Mouse (Mus musculus) CH12.LX (cell line): ENCODE results near the gene Rpl9-ps6. TPM values are rescaled to one million over a fixed set of nuclear protein-coding genes. Genes with fewer than 3 reads are reported as not detected.

Experiments used
- DNase-seq: peaks from one replicate; pipeline ENCODE4 v3.0.0-alpha.2; 2013; ENCODE audit errors: extremely low read depth
- H3K27ac ChIP-seq: 2 replicates; pipeline ENCODE4 v1.5.1; 2012; ENCODE audit warnings: low read depth, mild to moderate bottlenecking, control low read depth, moderate library complexity; ENCODE audit not compliant: insufficient read depth
- H3K27me3 ChIP-seq: replicated peaks from 2 replicates; pipeline ENCODE3; 2012; ENCODE audit warnings: inconsistent platforms
- H3K36me3 ChIP-seq, 2 experiments: replicated peaks in 1 of 2; 2 replicates each; pipeline versions ENCODE3 to v1.6.1; 2012; ENCODE audit warnings: inconsistent platforms in 1 of 2, low read length in 1 of 2, mild to moderate bottlenecking in 1 of 2, mixed read lengths in 1 of 2, moderate library complexity in 1 of 2; ENCODE audit not compliant: control insufficient read depth in 1 of 2, insufficient read depth in 1 of 2
- H3K4me1 ChIP-seq, 2 experiments: 2 replicates each; pipeline ENCODE4 v1.6.1; 2012; ENCODE audit warnings: inconsistent platforms in 1 of 2, moderate library complexity in 1 of 2; ENCODE audit not compliant: insufficient read depth in 2 of 2, control insufficient read depth in 1 of 2
- H3K4me2 ChIP-seq: 2 replicates; pipeline ENCODE4 v1.6.1; 2012; ENCODE audit warnings: low read depth, mild to moderate bottlenecking, control low read depth; ENCODE audit not compliant: poor library complexity, insufficient read depth, severe bottlenecking
- H3K4me3 ChIP-seq, 3 experiments: fragments of 150-350 bp in 1 of 3; sonication (generic) in 1 of 3; replicated peaks in 1 of 3; 2 replicates each; pipeline versions ENCODE3 to v1.5.1; 2011 to 2012; ENCODE audit warnings: low read depth in 2 of 3, low read length in 2 of 3, mild to moderate bottlenecking in 2 of 3, moderate library complexity in 2 of 3, control low read depth in 1 of 3, improper control_type of control experiment in 1 of 3, inconsistent platforms in 1 of 3, mixed read lengths in 1 of 3; ENCODE audit not compliant: poor library complexity in 1 of 3
- H3K79me2 ChIP-seq: replicated peaks from 2 replicates; pipeline ENCODE4 v1.6.1; 2012; ENCODE audit warnings: mild to moderate bottlenecking, moderate library complexity; ENCODE audit not compliant: control insufficient read depth, poor library complexity, insufficient read depth, severe bottlenecking; ENCODE audit errors: extremely low read depth
- H3K9ac ChIP-seq: 2 replicates; pipeline ENCODE4 v1.6.1; 2012; ENCODE audit warnings: low read depth, mild to moderate bottlenecking, control low read depth, moderate library complexity; ENCODE audit not compliant: insufficient read depth
- H3K9me3 ChIP-seq: replicated peaks from 2 replicates; pipeline ENCODE3; 2012; ENCODE audit warnings: low read length, inconsistent platforms, mixed read lengths
- BHLHE40 ChIP-seq: IDR thresholded peaks from 2 replicates; pipeline ENCODE4 v1.6.1; 2011; ENCODE audit warnings: mild to moderate bottlenecking, low read depth, low read length, improper control_type of control experiment
- CHD1 ChIP-seq: IDR thresholded peaks from 2 replicates; pipeline ENCODE4 v1.6.1; 2012; ENCODE audit warnings: low read depth, low read length, improper control_type of control experiment, inconsistent platforms
- ELF1 ChIP-seq: IDR thresholded peaks from 2 replicates; pipeline ENCODE4 v1.6.1; 2014; ENCODE audit warnings: low read depth, mild to moderate bottlenecking, inconsistent platforms, low read length, improper control_type of control experiment
- EP300 ChIP-seq: IDR thresholded peaks from 2 replicates; pipeline ENCODE4 v1.6.1; 2011; ENCODE audit warnings: low read length, improper control_type of control experiment
- ETS1 ChIP-seq: conservative IDR thresholded peaks from 2 replicates; pipeline ENCODE4 v1.6.1; 2012; ENCODE audit warnings: low read depth, mild to moderate bottlenecking, inconsistent platforms, low read length, improper control_type of control experiment, moderate library complexity
- GABPA ChIP-seq: IDR thresholded peaks from 2 replicates; pipeline ENCODE4 v1.6.1; 2012; ENCODE audit warnings: low read depth, low read length, improper control_type of control experiment, inconsistent platforms; ENCODE audit not compliant: insufficient replicate concordance
- IRF4 ChIP-seq: IDR thresholded peaks from 2 replicates; pipeline ENCODE4 v1.6.1; 2014; ENCODE audit warnings: low read depth, mild to moderate bottlenecking, inconsistent platforms, low read length, improper control_type of control experiment
- KAT2A ChIP-seq: IDR thresholded peaks from 2 replicates; pipeline ENCODE4 v1.6.1; 2012; ENCODE audit warnings: low read length, improper control_type of control experiment, inconsistent platforms; ENCODE audit not compliant: insufficient replicate concordance
- MAFK ChIP-seq: IDR thresholded peaks from 2 replicates; pipeline ENCODE4 v1.6.1; 2011; ENCODE audit warnings: low read length, improper control_type of control experiment; ENCODE audit not compliant: insufficient replicate concordance
- MAZ ChIP-seq: IDR thresholded peaks from 2 replicates; pipeline ENCODE4 v1.6.1; 2012; ENCODE audit warnings: low read depth, mild to moderate bottlenecking, inconsistent platforms, low read length, improper control_type of control experiment, moderate library complexity
- NELFE ChIP-seq: IDR thresholded peaks from 2 replicates; pipeline ENCODE4 v1.6.1; 2011; ENCODE audit warnings: low read depth, low read length, improper control_type of control experiment
- POLR2A ChIP-seq: IDR thresholded peaks from 2 replicates; pipeline ENCODE4 v1.6.1; 2011; ENCODE audit warnings: low read depth, mild to moderate bottlenecking, improper control_type of control experiment, low read length
- POLR2AphosphoS2 ChIP-seq: IDR thresholded peaks from 2 replicates; pipeline ENCODE4 v1.6.1; 2011; ENCODE audit warnings: low read depth, low read length, improper control_type of control experiment
- SIN3A ChIP-seq: IDR thresholded peaks from 2 replicates; pipeline ENCODE4 v1.6.1; 2012; ENCODE audit warnings: low read length, improper control_type of control experiment, inconsistent platforms
- SMC3 ChIP-seq: IDR thresholded peaks from 2 replicates; pipeline ENCODE4 v1.6.1; 2011; ENCODE audit warnings: low read depth, low read length, improper control_type of control experiment
- TBP ChIP-seq: conservative IDR thresholded peaks from 2 replicates; pipeline ENCODE4 v1.6.1; 2011; ENCODE audit warnings: low read depth, low read length, improper control_type of control experiment
- TCF12 ChIP-seq: IDR thresholded peaks from 2 replicates; pipeline ENCODE4 v1.6.1; 2014; ENCODE audit warnings: low read depth, mild to moderate bottlenecking, inconsistent platforms, low read length, improper control_type of control experiment
- UBTF ChIP-seq: IDR thresholded peaks from 2 replicates; pipeline ENCODE4 v1.6.1; 2012; ENCODE audit warnings: low read depth, mild to moderate bottlenecking, inconsistent platforms, low read length, improper control_type of control experiment, moderate library complexity
- dilution Hi-C: fragments of 300-500 bp; cut with MboI; formaldehyde crosslinking; loops from 2 replicates; pipeline ENCODE4 v1.14.3; 2020; ENCODE audit warnings: low sequenced_read_pairs; ENCODE audit not compliant: extremely low pct_unique_long_range_greater_than_20kb, extremely low pct_ligation_motif_present
- in situ Hi-C: fragments of 300-500 bp; cut with MboI; formaldehyde crosslinking; loops from 3 replicates; pipeline ENCODE4 v1.14.3; 2019; ENCODE audit warnings: low sequenced_read_pairs, low pct_ligation_motif_present, low pct_unique_long_range_greater_than_20kb, mixed read lengths
- polyA plus RNA-seq: library from polyadenylated mRNA; unstranded; fragments of >175 nt; gene quantifications from 2 replicates; pipeline ENCODE4 v1.2.1, GENCODE M21; 2012; ENCODE audit warnings: low read depth; ENCODE audit not compliant: insufficient read length
- total RNA-seq, 2 experiments: library from RNA; depleted of rRNA; stranded (reverse); fragments of 300-350 nt in 1 of 2; fragments of >200 nt in 1 of 2; gene quantifications; 2 replicates each; pipeline ENCODE4 v1.2.3; 2012 to 2014

The Rpl9-ps6 gene
- total and polyA plus RNA-seq, 3 experiments: 145 to 843 (median 149) TPM

- Histone ChIP-seq H3K9me3 (no peaks in the 10 kb centered on the region), H3K36me3 (peaks cover 31 to 75% of the 10 kb centered on the region in 2 experiments), H3K27ac (no peak overlapping the region), H3K4me1 (peaks cover 0 to 45% of the 10 kb centered on the region in 2 experiments; a peak in 2 of 4 replicates), H3K9ac (no peak overlapping the region), H3K4me3 (no peak overlapping the region), H3K27me3 (no peaks in the 10 kb centered on the region), H3K4me2 (no peak overlapping the region), H3K79me2 (peaks cover 22% of the 10 kb centered on the region)
- in situ Hi-C loops: no loop called here
- dilution Hi-C loops: no loop called here
- TF ChIP-seq BHLHE40 (no peak), SMC3 (no peak), TBP (no peak), POLR2AphosphoS2 (no peak), CHD1 (no peak), GABPA (no peak), MAFK (no peak), ETS1 (no peak), TCF12 (no peak), NELFE (no peak), IRF4 (no peak), MAZ (no peak), ELF1 (no peak), SIN3A (no peak), EP300 (no peak), KAT2A (no peak), POLR2A (no peak)
- DNase-seq: no peak
These were observed 28.7 kb upstream of the Rpl9-ps6 start for GRCm38 (mm10) chr19:32495034-32495433.

DNA sequence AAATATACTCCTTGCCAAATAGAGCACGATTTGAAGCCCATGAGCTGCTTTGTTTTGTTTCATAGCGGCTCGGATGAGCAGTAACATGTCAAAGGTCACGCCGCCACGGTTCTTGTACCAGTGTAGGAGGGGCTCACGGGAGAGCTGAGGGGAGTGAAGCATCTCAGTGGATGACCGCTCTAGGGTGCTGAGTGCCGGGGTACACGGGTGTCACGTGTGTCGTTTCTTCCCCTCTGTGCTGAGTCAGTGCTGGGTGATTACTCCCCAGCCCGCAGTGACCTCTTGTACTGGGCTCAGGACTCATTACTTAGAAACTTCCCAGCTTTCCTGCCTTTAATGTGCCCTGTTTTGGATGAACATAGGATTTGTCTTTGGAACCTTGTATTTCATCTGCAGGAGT, 28.2 kb upstream of the Rpl9-ps6 start:
- in situ Hi-C loops: no loop called here
- no peak overlapping the region for H3K4me3 ChIP-seq
- dilution Hi-C loops: no loop called here
- H3K4me1 ChIP-seq: peaks cover 0 to 45% of the 10 kb centered on the region in 2 experiments; a peak in 2 of 4 replicates
- no peaks in the 10 kb centered on the region for H3K9me3 ChIP-seq
- no peak overlapping the region for H3K27ac ChIP-seq
- DNase-seq: no peak
- no peaks in the 10 kb centered on the region for H3K27me3 ChIP-seq
- no peak overlapping the region for H3K9ac ChIP-seq
- peaks cover 31 to 75% of the 10 kb centered on the region in 2 experiments for H3K36me3 ChIP-seq
- H3K79me2 ChIP-seq: peaks cover 22% of the 10 kb centered on the region
- no peak overlapping the region for H3K4me2 ChIP-seq
- TF ChIP-seq UBTF: no peak
